Mouse (Mus musculus) lung, adult 2 months (tissue): ENCODE results near the gene Rnd3.

Experiments
- CTCF ChIP-seq: fragments of 200-500 bp; IDR thresholded peaks from 2 replicates; pipeline ENCODE4 v1.5.1; 2011; ENCODE audit warnings: mild to moderate bottlenecking, low read length, control low read depth; ENCODE audit not compliant: insufficient read depth
- POLR2A ChIP-seq: fragments of 200-500 bp; IDR thresholded peaks from 2 replicates; pipeline ENCODE4 v1.6.1; 2011; ENCODE audit warnings: low read depth, mild to moderate bottlenecking, control low read depth, low read length, borderline replicate concordance; ENCODE audit errors: extremely low read depth

DNA sequence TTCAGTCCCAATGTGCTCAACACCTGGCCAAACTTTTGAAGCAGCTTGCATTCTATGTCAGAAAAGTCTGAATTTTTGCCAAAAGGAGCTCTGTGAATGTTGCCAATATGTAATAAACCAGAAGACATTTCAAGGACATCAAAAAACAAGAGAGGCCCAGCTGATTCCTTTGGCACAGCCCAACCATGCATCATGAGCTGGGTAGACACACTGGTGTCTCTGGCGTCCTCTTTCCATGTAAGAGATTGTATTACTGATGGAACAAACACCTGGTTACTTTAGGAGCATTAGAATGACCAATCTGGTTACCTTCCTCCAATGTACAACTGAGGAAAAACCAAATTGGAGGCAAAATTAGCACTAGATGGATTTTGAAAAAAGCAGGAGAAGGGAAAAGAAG is 6.5 kb downstream of the Rnd3 start:
- no peak for TF ChIP-seq CTCF
- no peak for TF ChIP-seq POLR2A
